Mouse (Mus musculus) hindbrain, postnatal 0 days (tissue): Measurements from ENCODE around the gene Nutf2. TPM values are rescaled to one million over a fixed set of nuclear protein-coding genes. Genes with fewer than 3 reads are reported as not detected.

ENCODE experiments used
- ATAC-seq: fragments of 200-750 bp; cut with Nextera tagmentation; 2 replicates; pipeline ENCODE4 v1.8.0; 2017; ENCODE audit warnings: mild to moderate bottlenecking, moderate TSS enrichment, moderate library complexity
- DNase-seq: peaks from one replicate; pipeline ENCODE4 v3.0.0-alpha.2; 2015; ENCODE audit warnings: low spot score
- H3K27ac ChIP-seq: fragments of 300-500 bp; sonication (generic); 2 replicates; pipeline ENCODE4 v1.5.1; 2014; ENCODE audit warnings: mild to moderate bottlenecking
- H3K27me3 ChIP-seq: fragments of 300-500 bp; sonication (generic); 2 replicates; pipeline ENCODE4 v1.6.1; 2014; ENCODE audit warnings: low read length, mixed read lengths; ENCODE audit not compliant: insufficient read depth
- H3K36me3 ChIP-seq: fragments of 300-500 bp; sonication (generic); 2 replicates; pipeline ENCODE4 v1.6.1; 2014; ENCODE audit warnings: low read length, mixed read lengths; ENCODE audit not compliant: insufficient read depth
- H3K4me1 ChIP-seq: fragments of 300-500 bp; sonication (generic); 2 replicates; pipeline ENCODE4 v1.6.1; 2014; ENCODE audit warnings: antibody characterized with exemption, low read length, mixed read lengths; ENCODE audit not compliant: insufficient read depth
- H3K4me2 ChIP-seq: fragments of 300-500 bp; sonication (generic); 2 replicates; pipeline ENCODE4 v1.6.1; 2014; ENCODE audit warnings: low read depth, mild to moderate bottlenecking, low read length, moderate library complexity, mixed read lengths
- H3K4me3 ChIP-seq: fragments of 300-500 bp; sonication (generic); 2 replicates; pipeline ENCODE4 v1.5.1; 2014; ENCODE audit warnings: low read length
- H3K9ac ChIP-seq: fragments of 300-500 bp; sonication (generic); replicated peaks from 2 replicates; pipeline ENCODE4 v1.6.1; 2014; ENCODE audit warnings: mild to moderate bottlenecking, low read length, moderate library complexity, mixed read lengths
- H3K9me3 ChIP-seq: fragments of 300-500 bp; sonication (generic); 2 replicates; pipeline ENCODE4 v1.6.1; 2016; ENCODE audit warnings: low read length, mixed read lengths
- CTCF ChIP-seq: IDR thresholded peaks from 2 replicates; pipeline ENCODE4 v1.5.1; 2016; ENCODE audit warnings: antibody characterized with exemption, control low read depth, low read depth
- WGBS: fragments of 180-500 bp; shearing (Covaris S2); extraction: QIAGEN DNeasy Blood & Tissue Kit; methylation state at CpG from one replicate; pipeline ENCODE4 v1.1.7; 2014; 5-methylcytosine and 5-hydroxymethylcytosine counted together
- polyA plus RNA-seq: library from polyadenylated mRNA; unstranded; fragments of >200 nt; fragmentation: Nextera tagmentation; extraction: Ambion mirVana; gene quantifications from 2 replicates; pipeline ENCODE4 v1.2.1, GENCODE M21; 2015
- total RNA-seq: library from RNA; depleted of rRNA; stranded (reverse); fragments of >200 nt; gene quantifications from 2 replicates; pipeline ENCODE4 v1.2.3, GENCODE M21; 2014

Gene Nutf2
- total and polyA plus RNA-seq, 2 experiments from 2014 or later, result 49.6 to 119 TPM

- H3K4me1 ChIP-seq, result peaks cover 11% of the 10 kb centered on the region
- H3K27ac ChIP-seq, result no peak overlapping the region
- no peaks in the 10 kb centered on the region for H3K9me3 ChIP-seq
- H3K4me3 ChIP-seq, result no peak overlapping the region
- H3K36me3 ChIP-seq, result peaks cover 35% of the 10 kb centered on the region; the same call in 1 of the 2 replicates
- ATAC-seq (no peak), DNase-seq (peak; percentile 18)
- no peak overlapping the region for H3K4me2 ChIP-seq
- peak; percentile 57 for TF ChIP-seq CTCF
- no peaks in the 10 kb centered on the region for H3K27me3 ChIP-seq
- 81% methylated on average over 6 of the region's 6 CpGs for WGBS
- H3K9ac ChIP-seq, result no peak overlapping the region
Observed at GRCm38 (mm10) chr8:105866364-105867029, 6.1 kb downstream of the Nutf2 start.

- WGBS, result 82% methylated on average over 6 of the region's 6 CpGs
- H3K4me3 ChIP-seq, result no peak overlapping the region
- no peak for DNase-seq
- no peak for TF ChIP-seq CTCF
- H3K27ac ChIP-seq, result peak overlapping the region; percentile 22; the same call in 1 of the 2 replicates
- no peaks in the 10 kb centered on the region for H3K4me1 ChIP-seq
- H3K9ac ChIP-seq, result no peak overlapping the region
- H3K36me3 ChIP-seq, result peaks cover 47% of the 10 kb centered on the region
- H3K4me2 ChIP-seq, result no peak overlapping the region
- H3K27me3 ChIP-seq, result no peaks in the 10 kb centered on the region
- no peak for ATAC-seq
- H3K9me3 ChIP-seq, result no peaks in the 10 kb centered on the region
Observed at GRCm38 (mm10) chr8:105874301-105874700, 13.9 kb downstream of the Nutf2 start.

- ATAC-seq, result peak; percentile 88
- peak within 1 kb of the TSS; percentile 78 for H3K27ac ChIP-seq
- H3K9ac ChIP-seq, result peak within 1 kb of the TSS; percentile 87
- peaks cover 51% of the 10 kb centered on the region for H3K36me3 ChIP-seq
- peak within 1 kb of the TSS; percentile 95 for H3K4me3 ChIP-seq
- no peaks in the 10 kb centered on the region for H3K9me3 ChIP-seq
- H3K27me3 ChIP-seq, result no peaks in the 10 kb centered on the region
- TF ChIP-seq CTCF, result no peak
- peak within 1 kb of the TSS; percentile 69 for H3K4me2 ChIP-seq
- DNase-seq, result peak; percentile 89
- H3K4me1 ChIP-seq, result peaks cover 11% of the 10 kb centered on the region
- WGBS, result under 1% methylated on average over 45 of the region's 45 CpGs
Observed at GRCm38 (mm10) chr8:105880754-105881520, 20.6 kb downstream of the Nutf2 start, which contains the start of gene Edc4. TSS of gene Edc4 (plus strand) at chr8:105880881.

GRCm38 (mm10) chr8:105889756-105890465, 29.5 kb downstream of the Nutf2 start:
- Histone ChIP-seq H3K27me3 (no peaks in the 10 kb centered on the region), H3K4me1 (no peaks in the 10 kb centered on the region), H3K4me3 (no peak overlapping the region), H3K9me3 (no peaks in the 10 kb centered on the region), H3K4me2 (no peak overlapping the region), H3K36me3 (peaks cover 70% of the 10 kb centered on the region), H3K9ac (no peak overlapping the region), H3K27ac (no peak overlapping the region)
- TF ChIP-seq CTCF, result no peak
- WGBS, result 85% methylated on average over 12 of the region's 12 CpGs
- DNase-seq (no peak), ATAC-seq (no peak)

- H3K36me3 ChIP-seq, result peaks cover 60% of the 10 kb centered on the region
- no peak overlapping the region for H3K4me2 ChIP-seq
- no peak for TF ChIP-seq CTCF
- no peaks in the 10 kb centered on the region for H3K27me3 ChIP-seq
- H3K4me1 ChIP-seq, result no peaks in the 10 kb centered on the region
- H3K27ac ChIP-seq, result no peak overlapping the region
- H3K9me3 ChIP-seq, result no peaks in the 10 kb centered on the region
- H3K9ac ChIP-seq, result no peak overlapping the region
- DNase-seq, result no peak
- no peak for ATAC-seq
- H3K4me3 ChIP-seq, result no peak overlapping the region
- 72% methylated on average over 6 of the region's 6 CpGs for WGBS
Observed at GRCm38 (mm10) chr8:105890870-105891269, 30.5 kb downstream of the Nutf2 start.

GRCm38 (mm10) chr8:105892432-105892831, 32.1 kb downstream of the Nutf2 start:
- Histone ChIP-seq H3K4me3 (no peak overlapping the region), H3K9me3 (no peaks in the 10 kb centered on the region), H3K4me1 (no peaks in the 10 kb centered on the region), H3K27me3 (no peaks in the 10 kb centered on the region), H3K36me3 (peaks cover 45% of the 10 kb centered on the region), H3K9ac (no peak overlapping the region), H3K27ac (no peak overlapping the region), H3K4me2 (no peak overlapping the region)
- DNase-seq (peak; percentile 26), ATAC-seq (peak; percentile 31; the same call in 1 of the 2 replicates)
- 80% methylated on average over 6 of the region's 6 CpGs for WGBS
- TF ChIP-seq CTCF, result peak; percentile 64
